Mouse (Mus musculus): ENCODE data around the gene Sept9.

The Sept9 gene

GRCm38 (mm10) chr11:117379774-117380173 lies 180.3 kb downstream of the Sept9 start:
- no peak for DNase-seq (ENCODE audit: low spot score)

GRCm38 (mm10) chr11:117384235-117384634 lies 184.8 kb downstream of the Sept9 start:
- no peak for DNase-seq (ENCODE audit: low spot score)

GRCm38 (mm10) chr11:117384897-117385296 lies 185.4 kb downstream of the Sept9 start:
- DNase-seq (ENCODE audit: low spot score), result peak; percentile 71

GRCm38 (mm10) chr11:117385331-117386103 lies 186.1 kb downstream of the Sept9 start:
- DNase-seq (ENCODE audit: low spot score), result no peak

GRCm38 (mm10) chr11:117387241-117387640 lies 187.8 kb downstream of the Sept9 start:
- DNase-seq (ENCODE audit: low spot score), result no peak

GRCm38 (mm10) chr11:117390001-117390402 lies 190.5 kb downstream of the Sept9 start:
- DNase-seq (ENCODE audit: low spot score), result peak; percentile 49

- no peak for DNase-seq (ENCODE audit: low spot score)
Measured at GRCm38 (mm10) chr11:117390774-117391534, 191.5 kb downstream of the Sept9 start.

GRCm38 (mm10) chr11:117392251-117392650 lies 192.8 kb downstream of the Sept9 start:
- DNase-seq (ENCODE audit: low spot score), result no peak

GRCm38 (mm10) chr11:117393715-117394114 lies 194.3 kb downstream of the Sept9 start:
- no peak for DNase-seq (ENCODE audit: low spot score)

GRCm38 (mm10) chr11:117394230-117395137 lies 195.0 kb downstream of the Sept9 start:
- no peak for DNase-seq (ENCODE audit: low spot score)

GRCm38 (mm10) chr11:117395228-117395627 lies 195.8 kb downstream of the Sept9 start:
- DNase-seq (ENCODE audit: low spot score), result no peak

GRCm38 (mm10) chr11:117396929-117397328 lies 197.5 kb downstream of the Sept9 start:
- no peak for DNase-seq (ENCODE audit: low spot score)

GRCm38 (mm10) chr11:117397755-117398154 lies 198.3 kb downstream of the Sept9 start:
- DNase-seq (ENCODE audit: low spot score), result no peak

- no peak for DNase-seq (ENCODE audit: low spot score)
Measured at GRCm38 (mm10) chr11:117398191-117398590, 198.7 kb downstream of the Sept9 start.

- no peak for DNase-seq (ENCODE audit: low spot score)
Measured at GRCm38 (mm10) chr11:117401583-117402367, 202.3 kb downstream of the Sept9 start.

- DNase-seq (ENCODE audit: low spot score), result no peak
Measured at GRCm38 (mm10) chr11:117402550-117402949, 203.1 kb downstream of the Sept9 start.

- no peak for DNase-seq (ENCODE audit: low spot score)
Measured at GRCm38 (mm10) chr11:117403073-117403472, 203.6 kb downstream of the Sept9 start.

GRCm38 (mm10) chr11:117403781-117404180 lies 204.3 kb downstream of the Sept9 start:
- DNase-seq (ENCODE audit: low spot score), result no peak

- DNase-seq (ENCODE audit: low spot score), result no peak
Measured at GRCm38 (mm10) chr11:117406711-117407110, 207.2 kb downstream of the Sept9 start.

- DNase-seq (ENCODE audit: low spot score), result no peak
Measured at GRCm38 (mm10) chr11:117407196-117407595, 207.7 kb downstream of the Sept9 start.

Measured in yolk sac, embryonic 10.5 days (tissue).